Mouse (Mus musculus) E14TG2a.4 (cell line): ENCODE data around the gene Ovgp1.

Experiments
- CTCF ChIP-seq: conservative IDR thresholded peaks from 2 replicates; pipeline ENCODE4 v1.5.1; 2014; ENCODE audit warnings: low read length
- NANOG ChIP-seq: IDR thresholded peaks from 2 replicates; pipeline ENCODE4 v1.6.1; 2014; ENCODE audit warnings: borderline replicate concordance, low read length, mixed read lengths
- POU5F1 ChIP-seq: IDR thresholded peaks from 2 replicates; pipeline ENCODE4 v1.6.1; 2014; ENCODE audit warnings: low read length, borderline replicate concordance

DNA sequence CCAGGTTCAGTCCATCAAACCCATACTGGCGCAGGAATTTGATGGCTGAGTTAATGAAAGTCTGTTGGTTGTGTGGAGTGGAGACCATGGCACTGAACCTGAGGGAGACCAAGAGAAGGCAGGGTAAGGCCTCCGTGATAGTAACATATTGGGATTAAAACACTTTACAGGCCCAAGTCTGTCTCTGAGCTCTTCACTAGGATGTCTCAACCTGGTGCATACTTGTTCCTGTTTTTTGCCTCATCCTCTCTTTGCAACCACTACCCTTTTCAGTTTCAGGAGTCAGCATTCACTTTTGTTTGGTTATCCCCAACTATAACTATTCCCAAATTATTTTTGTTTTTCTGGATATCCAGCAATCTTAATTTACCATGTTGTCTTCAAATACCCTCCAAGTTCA lies 50.6 kb downstream of the Ovgp1 start:
- no peak for TF ChIP-seq CTCF
- TF ChIP-seq NANOG: no peak
- no peak for TF ChIP-seq POU5F1
